Mouse (Mus musculus) effector memory CD4-positive, alpha-beta T cell, adult 7 months (primary cell): ENCODE results near the gene Olfr111. TPM values are rescaled to one million over a fixed set of nuclear protein-coding genes. Genes with fewer than 3 reads are reported as not detected.

Experiments used
- polyA plus RNA-seq: library from polyadenylated mRNA; unstranded; fragments of 100-300 nt; shearing (Covaris generic); gene quantifications from one replicate; pipeline ENCODE4 v1.2.1, GENCODE M21; 2017

The Olfr111 gene
- not detected for polyA plus RNA-seq

DNA sequence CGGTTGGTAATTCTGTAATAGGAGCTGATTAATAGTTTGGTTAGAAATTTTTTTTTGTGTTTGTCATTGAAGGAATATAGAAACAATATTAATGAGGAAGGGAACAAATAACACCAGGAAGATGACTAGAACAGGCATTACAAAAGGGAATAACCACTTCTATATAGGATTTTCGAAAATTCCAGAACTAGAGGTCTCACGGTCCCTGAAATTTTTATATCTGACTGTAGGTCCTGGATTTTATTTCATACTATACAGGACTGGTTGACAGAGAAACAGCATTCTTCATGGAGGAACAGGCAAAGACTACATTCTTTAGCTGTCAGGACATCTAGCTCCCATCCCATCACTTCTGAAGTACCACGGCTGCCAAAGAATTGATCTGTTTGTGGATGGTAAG is at the start of gene Olfr111:
TSS of gene Olfr111 (plus strand) at position 301 of the 400 bp plus-strand sequence.

GRCm38 (mm10) chr17:37458616-37459015 is 49.2 kb upstream of the Olfr111 start, which contains the start of gene Olfr109:
Olfr109 (plus strand) TSS chr17:37458916.

GRCm38 (mm10) chr17:37483452-37483851 is 24.4 kb upstream of the Olfr111 start, which contains the start of gene H2-M2:
H2-M2 (minus strand) TSS chr17:37483552.

DNA sequence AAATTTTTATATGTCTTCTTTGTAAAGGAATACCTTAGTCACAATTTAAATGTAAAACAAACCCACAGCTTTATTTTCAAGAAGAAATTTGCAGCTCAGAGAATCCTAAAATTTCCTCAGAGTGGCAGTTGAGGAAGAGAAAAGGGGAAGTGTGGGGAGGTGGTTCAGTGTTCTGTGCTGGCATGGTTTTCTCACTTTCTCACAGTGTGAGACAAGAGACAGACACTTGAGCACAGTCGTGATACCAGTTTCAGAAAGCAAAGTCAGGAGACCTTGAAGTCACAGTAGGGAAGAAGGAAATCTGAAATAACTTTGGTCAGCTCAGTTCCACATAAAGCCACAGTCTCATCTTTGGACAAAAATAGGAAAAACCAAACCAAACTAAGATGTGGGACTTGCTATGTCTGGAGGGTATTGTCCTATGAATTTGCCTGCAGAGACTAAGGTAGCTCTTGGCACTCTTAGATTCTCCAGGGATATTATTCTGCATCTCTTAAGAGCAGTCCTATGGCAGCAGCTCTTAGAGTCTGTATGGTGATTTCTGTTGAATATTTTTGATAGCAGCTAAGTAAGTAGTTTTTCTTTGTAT is 15.8 kb upstream of the Olfr111 start, which contains the start of gene Olfr110:
TSS of gene Olfr110 (plus strand) at position 539 of the 589 bp plus-strand sequence.

GRCm38 (mm10) chr17:37569351-37569750 is 61.5 kb downstream of the Olfr111 start, which contains the start of gene Olfr112:
Olfr112 (minus strand) TSS chr17:37569451.

DNA sequence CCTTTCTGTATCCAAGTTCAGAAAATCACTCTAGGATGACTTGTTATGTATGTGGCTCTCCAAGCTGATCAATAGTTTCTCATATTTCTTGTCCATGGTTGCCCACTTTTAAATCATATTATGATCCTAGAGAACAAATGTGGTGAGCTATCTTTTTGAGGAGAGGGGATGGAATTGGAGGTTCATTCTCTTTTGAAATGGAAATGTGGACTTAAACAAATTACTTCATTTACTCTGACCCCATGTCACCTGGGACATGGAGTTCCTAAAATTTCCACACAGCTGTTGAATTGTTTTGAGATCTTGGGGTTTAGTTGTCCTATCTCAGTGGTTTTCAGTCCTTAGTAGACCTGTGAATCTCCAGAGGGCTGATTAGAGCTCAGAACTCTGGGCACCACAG is 69.7 kb downstream of the Olfr111 start, which contains the start of gene Olfr113:
TSS of gene Olfr113 (minus strand) at position 101 of the 400 bp plus-strand sequence.

Other genes starting within 250 kb of the Olfr111 start
- gene Olfr98, start 244.3 kb upstream of the Olfr111 start, polyA plus RNA-seq: not detected
- gene H2-M3, start 237.8 kb upstream of the Olfr111 start, polyA plus RNA-seq: 97.7 TPM
- gene Olfr99, start 224.6 kb upstream of the Olfr111 start, polyA plus RNA-seq: 2.3 TPM
- not detected for gene Olfr101, start 203.7 kb upstream of the Olfr111 start, polyA plus RNA-seq
- gene Olfr102, start 191.0 kb upstream of the Olfr111 start, polyA plus RNA-seq: 0.40 TPM
- gene Olfr103, start 168.3 kb upstream of the Olfr111 start, polyA plus RNA-seq: not detected
- not detected for gene Olfr104-ps, start 148.4 kb upstream of the Olfr111 start, polyA plus RNA-seq
- gene Olfr105-ps, start 129.0 kb upstream of the Olfr111 start, polyA plus RNA-seq: not detected
- not detected for gene Olfr106-ps, start 117.6 kb upstream of the Olfr111 start, polyA plus RNA-seq
- not detected for gene Olfr107, start 108.8 kb upstream of the Olfr111 start, polyA plus RNA-seq
- not detected for gene Olfr108, start 62.5 kb upstream of the Olfr111 start, polyA plus RNA-seq
- not detected for gene Olfr109, start 49.1 kb upstream of the Olfr111 start, polyA plus RNA-seq
- not detected for gene H2-M2, start 24.5 kb upstream of the Olfr111 start, polyA plus RNA-seq
- gene Olfr110, start 15.6 kb upstream of the Olfr111 start, polyA plus RNA-seq: not detected
- gene Olfr112, start 61.4 kb downstream of the Olfr111 start, polyA plus RNA-seq: not detected
- gene Olfr113, start 69.6 kb downstream of the Olfr111 start, polyA plus RNA-seq: not detected
- not detected for gene Olfr114, start 84.7 kb downstream of the Olfr111 start, polyA plus RNA-seq
- gene Olfr115, start 119.1 kb downstream of the Olfr111 start, polyA plus RNA-seq: not detected
- gene Olfr116, start 119.2 kb downstream of the Olfr111 start, polyA plus RNA-seq: not detected
- gene Olfr117, start 155.8 kb downstream of the Olfr111 start, polyA plus RNA-seq: 0.23 TPM
- 0.21 TPM for gene Olfr118, start 159.0 kb downstream of the Olfr111 start, polyA plus RNA-seq
- gene Olfr119, start 188.5 kb downstream of the Olfr111 start, polyA plus RNA-seq: not detected
- not detected for gene Olfr120, start 213.8 kb downstream of the Olfr111 start, polyA plus RNA-seq
- gene Olfr121, start 240.8 kb downstream of the Olfr111 start, polyA plus RNA-seq: not detected